Mouse (Mus musculus): Measurements from ENCODE around the gene Rhbdf1. TPM values are rescaled to one million over a fixed set of nuclear protein-coding genes. Genes with fewer than 3 reads are reported as not detected.

Gene Rhbdf1
- polyA plus RNA-seq, 1 experiment, result 40.6 TPM

GRCm38 (mm10) chr11:32232848-32233247 lies 10.7 kb upstream of the Rhbdf1 start:
- TF ChIP-seq MYOG (IDR thresholded peaks at IDR 0.05; ENCODE audit: control insufficient read depth, extremely low read depth, insufficient read length), result no peak
- TF ChIP-seq USF1 (IDR thresholded peaks at IDR 0.05; ENCODE audit: low read depth), result no peak
- TF ChIP-seq MAX (IDR thresholded peaks at IDR 0.05), result no peak
- no peak for TF ChIP-seq CTCF (IDR thresholded peaks at IDR 0.05; ENCODE audit: control insufficient read depth, insufficient read depth, insufficient read length)
- TF ChIP-seq CEBPB (IDR thresholded peaks at IDR 0.05; ENCODE audit: low read depth), result no peak
- Histone ChIP-seq H3K27me3 (ENCODE audit: control insufficient read depth, insufficient read depth, insufficient read length) (no peaks in the 10 kb centered on the region), H3ac (ENCODE audit: control insufficient read depth, insufficient read length, low read depth) (no peak overlapping the region), H3K79me3 (ENCODE audit: low read depth) (no peaks in the 10 kb centered on the region), H3K36me3 (ENCODE audit: control insufficient read depth, insufficient read depth) (peaks cover 74% of the 10 kb centered on the region), H3K79me2 (ENCODE audit: control insufficient read depth, insufficient read depth) (no peaks in the 10 kb centered on the region), H3K4me3 (ENCODE audit: insufficient read depth, poor library complexity, severe bottlenecking) (no peak overlapping the region)

- H3ac ChIP-seq (ENCODE audit: control insufficient read depth, insufficient read length, low read depth), result no peak overlapping the region
- H3K79me2 ChIP-seq (ENCODE audit: control insufficient read depth, insufficient read depth), result peaks cover 13% of the 10 kb centered on the region
- TF ChIP-seq CTCF (IDR thresholded peaks at IDR 0.05; ENCODE audit: control insufficient read depth, insufficient read depth, insufficient read length), result no peak
- TF ChIP-seq MAX (IDR thresholded peaks at IDR 0.05), result no peak
- TF ChIP-seq MYOD1 (IDR thresholded peaks at IDR 0.05; ENCODE audit: control insufficient read depth, insufficient read length, low read depth), result no peak
- TF ChIP-seq USF1 (IDR thresholded peaks at IDR 0.05; ENCODE audit: low read depth), result no peak
- TF ChIP-seq CEBPB (IDR thresholded peaks at IDR 0.05; ENCODE audit: low read depth), result no peak
- TF ChIP-seq FOSL1 (IDR thresholded peaks at IDR 0.05; ENCODE audit: insufficient read depth, low read length, poor library complexity, severe bottlenecking), result no peak
- no peak for TF ChIP-seq MYOG (IDR thresholded peaks at IDR 0.05; ENCODE audit: control insufficient read depth, extremely low read depth, insufficient read length)
- H3K4me3 ChIP-seq (ENCODE audit: insufficient read depth, poor library complexity, severe bottlenecking), result no peak overlapping the region
- H3K36me3 ChIP-seq (ENCODE audit: control insufficient read depth, insufficient read depth), result peaks cover 62% of the 10 kb centered on the region
- H3K27me3 ChIP-seq (ENCODE audit: control insufficient read depth, insufficient read depth, insufficient read length), result no peaks in the 10 kb centered on the region
- no peaks in the 10 kb centered on the region for H3K79me3 ChIP-seq (ENCODE audit: low read depth)
Measured at GRCm38 (mm10) chr11:32231125-32231524, 9.0 kb upstream of the Rhbdf1 start.

DNA sequence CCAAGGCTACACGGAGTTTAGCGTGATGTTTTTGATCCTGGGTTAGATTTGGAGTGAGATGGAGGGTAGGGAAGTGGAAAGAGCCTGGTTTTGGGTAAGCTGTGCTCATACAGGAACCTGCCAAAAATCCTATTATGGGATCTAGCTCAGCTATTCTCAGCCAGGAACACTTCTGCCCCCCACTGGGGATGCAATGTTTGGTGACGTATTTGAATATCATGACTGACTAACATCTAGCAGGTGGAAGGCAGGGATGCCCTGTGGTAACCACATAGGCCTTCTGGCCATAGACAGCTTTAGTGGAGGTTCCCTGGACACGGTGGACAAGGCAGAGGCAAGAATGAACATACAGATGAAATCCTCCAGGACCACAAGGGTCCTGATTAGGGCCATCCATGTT lies 8.1 kb upstream of the Rhbdf1 start:
- H3K36me3 ChIP-seq (ENCODE audit: control insufficient read depth, insufficient read depth), result peaks cover 61% of the 10 kb centered on the region
- TF ChIP-seq MYOD1 (IDR thresholded peaks at IDR 0.05; ENCODE audit: control insufficient read depth, insufficient read length, low read depth) (no peak), CEBPB (IDR thresholded peaks at IDR 0.05; ENCODE audit: low read depth) (no peak), MYOG (IDR thresholded peaks at IDR 0.05; ENCODE audit: control insufficient read depth, extremely low read depth, insufficient read length) (no peak), FOSL1 (IDR thresholded peaks at IDR 0.05; ENCODE audit: insufficient read depth, low read length, poor library complexity, severe bottlenecking) (no peak), USF1 (IDR thresholded peaks at IDR 0.05; ENCODE audit: low read depth) (no peak)

GRCm38 (mm10) chr11:32228292-32228845 lies 6.3 kb upstream of the Rhbdf1 start:
- no peaks in the 10 kb centered on the region for H3K79me3 ChIP-seq (ENCODE audit: low read depth)
- H3K79me2 ChIP-seq (ENCODE audit: control insufficient read depth, insufficient read depth), result peaks cover 13% of the 10 kb centered on the region
- H3K4me3 ChIP-seq (ENCODE audit: insufficient read depth, poor library complexity, severe bottlenecking), result no peak overlapping the region
- TF ChIP-seq MAX (IDR thresholded peaks at IDR 0.05) (no peak), CTCF (IDR thresholded peaks at IDR 0.05; ENCODE audit: control insufficient read depth, insufficient read depth, insufficient read length) (no peak), CEBPB (IDR thresholded peaks at IDR 0.05; ENCODE audit: low read depth) (no peak), MYOD1 (IDR thresholded peaks at IDR 0.05; ENCODE audit: control insufficient read depth, insufficient read length, low read depth) (no peak), FOSL1 (IDR thresholded peaks at IDR 0.05; ENCODE audit: insufficient read depth, low read length, poor library complexity, severe bottlenecking) (no peak), USF1 (IDR thresholded peaks at IDR 0.05; ENCODE audit: low read depth) (no peak)
- H3K27me3 ChIP-seq (ENCODE audit: control insufficient read depth, insufficient read depth, insufficient read length), result no peaks in the 10 kb centered on the region
- no peak overlapping the region for H3ac ChIP-seq (ENCODE audit: control insufficient read depth, insufficient read length, low read depth)
- H3K36me3 ChIP-seq (ENCODE audit: control insufficient read depth, insufficient read depth), result peaks cover 42% of the 10 kb centered on the region

More for the DNA sequence above, 8.1 kb upstream of the Rhbdf1 start:
- Histone ChIP-seq H3K79me3 (ENCODE audit: low read depth) (no peaks in the 10 kb centered on the region), H3K27me3 (ENCODE audit: control insufficient read depth, insufficient read depth, insufficient read length) (no peaks in the 10 kb centered on the region), H3K79me2 (ENCODE audit: control insufficient read depth, insufficient read depth) (peaks cover 13% of the 10 kb centered on the region), H3ac (ENCODE audit: control insufficient read depth, insufficient read length, low read depth) (no peak overlapping the region), H3K4me3 (ENCODE audit: insufficient read depth, poor library complexity, severe bottlenecking) (no peak overlapping the region)

- Histone ChIP-seq H3ac (ENCODE audit: control insufficient read depth, insufficient read length, low read depth) (no peak overlapping the region), H3K79me3 (ENCODE audit: low read depth) (no peaks in the 10 kb centered on the region), H3K79me2 (ENCODE audit: control insufficient read depth, insufficient read depth) (peaks cover 13% of the 10 kb centered on the region), H3K4me3 (ENCODE audit: insufficient read depth, poor library complexity, severe bottlenecking) (no peak overlapping the region), H3K27me3 (ENCODE audit: control insufficient read depth, insufficient read depth, insufficient read length) (no peaks in the 10 kb centered on the region), H3K36me3 (ENCODE audit: control insufficient read depth, insufficient read depth) (peaks cover 34% of the 10 kb centered on the region)
- TF ChIP-seq USF1 (IDR thresholded peaks at IDR 0.05; ENCODE audit: low read depth) (no peak), CEBPB (IDR thresholded peaks at IDR 0.05; ENCODE audit: low read depth) (no peak), FOSL1 (IDR thresholded peaks at IDR 0.05; ENCODE audit: insufficient read depth, low read length, poor library complexity, severe bottlenecking) (no peak), MYOD1 (IDR thresholded peaks at IDR 0.05; ENCODE audit: control insufficient read depth, insufficient read length, low read depth) (no peak), CTCF (IDR thresholded peaks at IDR 0.05; ENCODE audit: control insufficient read depth, insufficient read depth, insufficient read length) (no peak), MAX (IDR thresholded peaks at IDR 0.05) (no peak), MYOG (IDR thresholded peaks at IDR 0.05; ENCODE audit: control insufficient read depth, extremely low read depth, insufficient read length) (no peak)
Measured at GRCm38 (mm10) chr11:32227555-32227954, 5.5 kb upstream of the Rhbdf1 start.

- H3K27me3 ChIP-seq (ENCODE audit: control insufficient read depth, insufficient read depth, insufficient read length), result no peaks in the 10 kb centered on the region
- H3K36me3 ChIP-seq (ENCODE audit: control insufficient read depth, insufficient read depth), result peaks cover 29% of the 10 kb centered on the region
- no peaks in the 10 kb centered on the region for H3K79me3 ChIP-seq (ENCODE audit: low read depth)
- peak overlapping the region; percentile 50 for H3K4me3 ChIP-seq (ENCODE audit: insufficient read depth, poor library complexity, severe bottlenecking)
- TF ChIP-seq CEBPB (IDR thresholded peaks at IDR 0.05; ENCODE audit: low read depth), result no peak
- TF ChIP-seq MYOG (IDR thresholded peaks at IDR 0.05; ENCODE audit: control insufficient read depth, extremely low read depth, insufficient read length), result no peak
- no peak for TF ChIP-seq FOSL1 (IDR thresholded peaks at IDR 0.05; ENCODE audit: insufficient read depth, low read length, poor library complexity, severe bottlenecking)
- TF ChIP-seq MAX (IDR thresholded peaks at IDR 0.05), result no peak
- no peak for TF ChIP-seq CTCF (IDR thresholded peaks at IDR 0.05; ENCODE audit: control insufficient read depth, insufficient read depth, insufficient read length)
- no peak for TF ChIP-seq MYOD1 (IDR thresholded peaks at IDR 0.05; ENCODE audit: control insufficient read depth, insufficient read length, low read depth)
- TF ChIP-seq USF1 (IDR thresholded peaks at IDR 0.05; ENCODE audit: low read depth), result no peak
- H3K79me2 ChIP-seq (ENCODE audit: control insufficient read depth, insufficient read depth), result peaks cover 13% of the 10 kb centered on the region
- peak overlapping the region; percentile 99 for H3ac ChIP-seq (ENCODE audit: control insufficient read depth, insufficient read length, low read depth)
Measured at GRCm38 (mm10) chr11:32227041-32227440, 4.9 kb upstream of the Rhbdf1 start.
